Mouse (Mus musculus): ENCODE data around the gene Mettl21e.
"Not testable (repeated sequence)": the region's sequence is repeated elsewhere in the genome, so short reads cannot be mapped to it uniquely, and the experiment has no call there.

GRCm38 (mm10) chr1:44240440-44240839 is 21.7 kb upstream of the Mettl21e start:
- TF ChIP-seq POLR2A (IDR thresholded peaks at IDR 0.05; ENCODE audit: borderline replicate concordance, insufficient read depth, low read length); CTCF (IDR thresholded peaks at IDR 0.05; ENCODE audit: borderline replicate concordance, insufficient read depth, low read depth, low read length): not testable (repeated sequence)

All from cerebellum, adult 2 months (tissue).